15 mouse cellular contexts compared by ENCODE assay signal in genomic region chr11:81518001-81518955, GRCm38 (mm10).
DNase-seq lines count a peak whose midpoint lies in the region; ATAC-seq lines count a peak whose summit lies in the region.
"Had no signal": no experiment of that assay in that cellular context is flagged by ENCODE, and none has a peak within 500 bp of the region (broad histone marks: within the 10 kb centered on the region; RNA-seq: fewer than 3 reads in every experiment).

No protein-coding gene starts in this region.

- H3K27ac ChIP-seq in forebrain, embryonic 13.5 days: peak overlapping the region; percentile 74
- no peak overlapping the region for H3K27ac ChIP-seq in limb, embryonic 13.5 days
- H3K27ac ChIP-seq: liver, embryonic 14.5 days; macrophage; neural tube, embryonic 12.5 days; stomach, postnatal 0 days had no signal

- WGBS in forebrain, embryonic 13.5 days: 24% methylated on average over 14 of the region's 14 CpGs
- WGBS in limb, embryonic 13.5 days: 28% methylated on average over 14 of the region's 14 CpGs

- H3K9me3 ChIP-seq in forebrain, embryonic 13.5 days (replicated peaks): no peaks in the 10 kb centered on the region
- H3K9me3 ChIP-seq in limb, embryonic 13.5 days: no peaks in the 10 kb centered on the region
- H3K9me3 ChIP-seq: neural tube, embryonic 12.5 days had no signal

- DNase-seq in cerebellum, postnatal 14 days: peak; percentile 48 to 58
- DNase-seq in cerebellum, adult 11-12 months: no peak
- peak; percentile 33 for DNase-seq in left cerebral cortex, postnatal 4 days
- DNase-seq in left cerebral cortex, adult 18-20 months (ENCODE audit: low spot score in 2 of 2): no peak
- no peak for DNase-seq in urinary bladder, postnatal 10 days (ENCODE audit: low spot score)
- DNase-seq in right cerebral cortex, postnatal 36 days (ENCODE audit: low spot score in 2 of 2): no peak
- DNase-seq: heart, postnatal 10 days; right cerebral cortex, postnatal 4 days had no signal

- H3K27me3 ChIP-seq in forebrain, embryonic 13.5 days: 0 out of 2 replicates have a peak, but pooled peaks cover under 1% of the 10 kb centered on the region
- peaks cover 28% of the 10 kb centered on the region for H3K27me3 ChIP-seq in limb, embryonic 13.5 days
- H3K27me3 ChIP-seq: neural tube, embryonic 12.5 days had no signal

- no peaks in the 10 kb centered on the region for H3K36me3 ChIP-seq in forebrain, embryonic 13.5 days (ENCODE audit: poor library complexity, severe bottlenecking)
- no peaks in the 10 kb centered on the region for H3K36me3 ChIP-seq in limb, embryonic 13.5 days
- H3K36me3 ChIP-seq: G1E; neural tube, embryonic 12.5 days had no signal

- peak overlapping the region; percentile 22 for H3K4me2 ChIP-seq in forebrain, embryonic 13.5 days
- no peak overlapping the region; the same call in 1 of the 2 replicates for H3K4me2 ChIP-seq in limb, embryonic 13.5 days (replicated peaks)
- H3K4me2 ChIP-seq: neural tube, embryonic 12.5 days had no signal

- H3K9ac ChIP-seq in forebrain, embryonic 13.5 days: no peak overlapping the region
- H3K9ac ChIP-seq in limb, embryonic 13.5 days: no peak overlapping the region
- H3K9ac ChIP-seq: liver, embryonic 14.5 days; neural tube, embryonic 12.5 days had no signal

- no peak overlapping the region for H3K4me3 ChIP-seq in forebrain, embryonic 13.5 days
- H3K4me3 ChIP-seq in limb, embryonic 13.5 days: no peak overlapping the region
- H3K4me3 ChIP-seq: neural tube, embryonic 12.5 days had no signal

- intact Hi-C loops in left cerebral cortex, postnatal 4 days (cut with DNase I): no loop called here

- peak; percentile 84 for ATAC-seq in forebrain, embryonic 13.5 days
- peak; percentile 44; the same call in 1 of the 2 replicates for ATAC-seq in limb, embryonic 13.5 days (ENCODE audit: low FRiP score, low read depth)

- peaks cover 50% of the 10 kb centered on the region for H3K4me1 ChIP-seq in forebrain, embryonic 13.5 days
- peaks cover 28% of the 10 kb centered on the region for H3K4me1 ChIP-seq in limb, embryonic 13.5 days

Comparison
In these comparisons a context has a peak if more than half of its experiments do, and no peak if none do; other contexts are left out.
1. DNase-seq: peak in cerebellum, postnatal 14 days (2 of 2) and left cerebral cortex, postnatal 4 days (single experiment); none in cerebellum, adult 11-12 months (single experiment), left cerebral cortex, adult 18-20 months (0 of 2), urinary bladder, postnatal 10 days (single experiment) and right cerebral cortex, postnatal 36 days (0 of 2).